Mouse (Mus musculus) kidney, postnatal 10 days (tissue): ENCODE measurements around the gene Iyd.
A peak's percentile ranks its signal among the peaks of the same experiment; 100 is the strongest.

Source experiments
- DNase-seq: peaks from one replicate; pipeline ENCODE4 v3.0.0; 2021; ENCODE audit warnings: mixed read lengths

Gene Iyd

DNA sequence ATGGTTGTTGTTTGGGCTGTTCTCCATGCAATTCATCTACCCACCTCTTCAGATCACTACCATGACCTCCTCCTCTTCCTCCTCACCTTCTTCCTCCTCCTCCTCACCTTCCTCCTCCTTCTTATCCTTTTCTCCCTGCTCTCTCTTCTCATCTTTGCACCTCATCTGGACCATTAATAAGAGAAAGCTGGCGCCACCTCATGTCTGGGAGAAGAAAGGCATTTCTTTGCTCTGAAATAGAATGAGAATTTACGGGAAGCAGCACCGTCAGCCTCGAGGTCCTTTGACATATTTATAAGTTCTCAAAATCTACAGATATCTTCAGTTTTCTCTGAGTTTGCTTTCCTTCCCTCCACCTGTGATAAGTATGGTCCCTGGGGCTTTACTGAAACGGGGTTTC lies 15.1 kb downstream of the Iyd start:
- DNase-seq: no peak

DNA sequence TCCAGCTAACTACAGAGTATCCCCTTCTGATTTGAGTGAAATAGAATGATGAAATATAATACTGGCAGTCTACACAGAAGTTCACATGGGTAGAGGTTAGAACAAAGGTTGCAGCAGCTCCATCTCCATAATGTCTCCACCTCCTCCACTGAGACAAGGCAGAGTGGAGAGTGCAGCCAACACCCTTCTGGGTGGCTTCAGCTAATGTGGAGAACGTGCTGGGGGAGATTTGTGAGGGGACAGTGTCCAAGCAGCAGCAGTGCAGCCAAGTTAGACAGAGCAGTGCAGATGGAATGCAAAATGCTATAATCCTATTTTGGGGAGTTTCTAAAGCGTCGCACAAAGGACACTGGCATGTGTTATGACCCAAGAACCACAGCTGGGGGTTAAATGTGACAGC lies 16.5 kb downstream of the Iyd start:
- no peak for DNase-seq

- no peak for DNase-seq
Measured at GRCm38 (mm10) chr10:3559136-3559535, 19.1 kb downstream of the Iyd start.

- DNase-seq: no peak
Measured at GRCm38 (mm10) chr10:3562165-3562564, 22.1 kb downstream of the Iyd start.

GRCm38 (mm10) chr10:3565126-3565525 lies 25.1 kb downstream of the Iyd start:
- no peak for DNase-seq

DNA sequence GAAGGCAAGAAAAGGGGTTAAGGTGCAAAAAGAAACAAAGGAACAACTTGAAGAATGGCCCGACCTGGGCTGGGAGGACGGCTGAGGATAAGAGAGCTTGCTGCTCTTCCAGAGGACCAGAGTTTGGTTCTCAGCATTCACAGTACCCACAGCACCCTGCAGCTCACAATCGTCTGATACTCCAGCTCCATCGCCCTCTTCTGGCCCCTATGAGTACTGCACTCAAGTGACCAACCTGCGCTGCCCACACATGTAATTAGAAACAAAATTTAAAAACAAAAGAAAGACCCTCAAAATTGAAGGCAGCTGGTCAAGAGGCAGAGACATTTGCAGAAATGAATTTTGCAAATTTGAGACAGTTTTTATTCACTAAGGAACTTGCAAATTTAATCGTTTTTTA lies 27.8 kb downstream of the Iyd start:
- peak; percentile 24 for DNase-seq

- peak; percentile 74 for DNase-seq
Measured at GRCm38 (mm10) chr10:3572723-3573649, 32.9 kb downstream of the Iyd start.

DNA sequence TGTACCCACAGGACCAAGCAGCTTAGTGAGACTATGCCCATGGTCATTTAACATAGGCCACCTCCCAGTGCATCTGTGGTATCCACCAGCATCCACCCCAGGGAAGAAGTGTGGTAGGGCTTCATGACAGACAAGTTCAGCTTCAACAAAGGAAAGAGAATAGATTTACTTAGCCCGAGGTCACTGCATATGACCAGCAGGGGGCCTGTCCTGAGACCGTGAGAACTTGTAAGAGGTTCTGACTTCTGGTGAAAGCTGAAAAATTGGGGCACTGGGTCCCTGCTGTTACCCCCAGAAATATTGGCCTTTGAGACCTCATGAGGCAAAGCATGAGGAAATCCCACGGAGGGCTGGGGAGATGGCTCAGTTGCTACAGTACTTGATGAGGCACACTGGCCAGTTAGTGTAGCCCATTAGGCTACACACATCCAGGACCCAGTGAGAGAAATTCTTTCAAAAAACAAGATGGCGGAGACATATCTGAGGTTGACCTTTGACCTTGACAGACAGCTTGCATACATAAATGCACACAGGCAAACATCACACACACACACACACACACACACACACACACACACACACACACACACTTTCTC lies 34.0 kb downstream of the Iyd start:
- peak; percentile 78 for DNase-seq

- DNase-seq: no peak
Measured at GRCm38 (mm10) chr10:3590632-3591031, 50.6 kb downstream of the Iyd start.

DNA sequence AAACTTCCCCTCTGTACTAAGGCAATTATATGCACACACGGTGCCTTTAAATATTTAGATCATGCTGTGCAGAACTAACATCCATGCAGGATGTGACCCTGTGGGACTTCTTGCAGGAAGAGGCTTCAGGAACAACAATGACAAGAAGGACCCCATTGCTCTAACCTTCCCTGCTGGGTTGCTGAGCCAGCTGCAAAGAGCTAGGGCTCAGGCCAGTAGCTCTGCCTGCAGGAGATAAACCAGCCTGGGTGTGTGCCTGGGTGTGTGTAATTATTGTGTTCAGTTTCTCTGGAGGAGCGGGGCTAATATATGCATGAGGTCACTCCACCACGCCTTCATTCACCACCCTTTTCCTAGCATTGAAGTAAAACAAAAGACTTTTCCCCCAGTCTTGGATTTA lies 51.8 kb downstream of the Iyd start:
- peak; percentile 29 for DNase-seq

DNA sequence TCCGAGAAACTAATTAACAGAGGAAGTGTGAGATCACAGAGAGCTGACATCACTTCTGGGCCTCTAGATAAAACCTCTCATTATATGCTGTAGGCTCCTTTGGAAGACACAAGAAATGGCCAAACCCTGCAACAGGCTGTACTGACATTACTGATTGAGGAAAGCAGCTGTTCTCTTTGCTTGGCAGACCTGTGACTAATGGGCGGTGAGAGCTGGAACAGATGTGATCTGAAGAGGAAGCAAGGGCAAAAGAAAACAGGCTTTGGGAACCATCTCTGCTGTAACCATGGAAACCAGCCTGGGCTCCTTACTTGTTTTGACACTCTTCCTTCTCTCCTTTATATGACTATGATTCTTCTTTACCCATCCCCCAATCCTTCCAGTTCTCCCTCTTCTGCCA lies 56.7 kb downstream of the Iyd start:
- DNase-seq: no peak

- DNase-seq: no peak
Measured at GRCm38 (mm10) chr10:3597760-3598159, 57.7 kb downstream of the Iyd start.
